Mouse (Mus musculus) forebrain, embryonic 12.5 days (tissue): Measurements from ENCODE around the gene Sh2d1b1. TPM values are rescaled to one million over a fixed set of nuclear protein-coding genes. Genes with fewer than 3 reads are reported as not detected.
"Not testable (repeated sequence)": the region's sequence is repeated elsewhere in the genome, so short reads cannot be mapped to it uniquely, and the experiment has no call there.

ENCODE experiments used
- ATAC-seq: fragments of 200-750 bp; cut with Nextera tagmentation; 2 replicates; pipeline ENCODE4 v1.8.0; 2017; ENCODE audit warnings: moderate TSS enrichment; ENCODE audit not compliant: low FRiP score
- H3K27ac ChIP-seq: fragments of 300-500 bp; sonication (generic); 2 replicates; pipeline ENCODE4 v1.5.1; 2016; ENCODE audit warnings: mild to moderate bottlenecking
- H3K27me3 ChIP-seq: fragments of 300-500 bp; sonication (generic); 2 replicates; pipeline ENCODE4 v1.6.1; 2016; ENCODE audit warnings: mild to moderate bottlenecking
- H3K36me3 ChIP-seq: fragments of 300-500 bp; sonication (generic); replicated peaks from 2 replicates; pipeline ENCODE4 v1.6.1; 2016; ENCODE audit warnings: mild to moderate bottlenecking
- H3K4me1 ChIP-seq: fragments of 300-500 bp; sonication (generic); 2 replicates; pipeline ENCODE4 v1.6.1; 2016
- H3K4me2 ChIP-seq: fragments of 300-500 bp; sonication (generic); 2 replicates; pipeline ENCODE4 v1.6.1; 2016; ENCODE audit warnings: mild to moderate bottlenecking, moderate library complexity
- H3K4me3 ChIP-seq: fragments of 300-500 bp; sonication (generic); replicated peaks from 2 replicates; pipeline ENCODE4 v1.5.1; 2016; ENCODE audit warnings: mild to moderate bottlenecking
- H3K9ac ChIP-seq: fragments of 300-500 bp; sonication (generic); 2 replicates; pipeline ENCODE4 v1.6.1; 2016; ENCODE audit warnings: mild to moderate bottlenecking
- H3K9me3 ChIP-seq: fragments of 300-500 bp; sonication (generic); 2 replicates; pipeline ENCODE4 v1.6.1; 2016
- WGBS: fragments of 180-500 bp; shearing (Covaris S2); methylation state at CpG from one replicate; pipeline ENCODE4 v1.1.7; 2016; 5-methylcytosine and 5-hydroxymethylcytosine counted together
- polyA plus RNA-seq: library from polyadenylated mRNA; unstranded; fragments of >200 nt; fragmentation: Nextera tagmentation; extraction: Ambion mirVana; gene quantifications from 2 replicates; pipeline ENCODE4 v1.2.1, GENCODE M21; 2016

The Sh2d1b1 gene
- 0.08 TPM in 1 of 2 replicates, not detected in the other for polyA plus RNA-seq

- Histone ChIP-seq H3K4me2 (no peak within 1 kb of the TSS), H3K27ac (no peak within 1 kb of the TSS)
- 99% methylated on average over 3 of the region's 3 CpGs for WGBS
Observed at GRCm38 (mm10) chr1:170277016-170277415, at the start of gene Sh2d1b1. TSS of gene Sh2d1b1 (plus strand) at chr1:170277320.

GRCm38 (mm10) chr1:170232688-170233087 lies 44.4 kb upstream of the Sh2d1b1 start, which contains the start of gene Sh2d1b2:
TSS of gene Sh2d1b2 (plus strand) at chr1:170232749.
- not testable (repeated sequence) for H3K27ac ChIP-seq, ATAC-seq, H3K27me3 ChIP-seq, H3K9ac ChIP-seq, H3K36me3 ChIP-seq, H3K4me1 ChIP-seq, H3K4me3 ChIP-seq, H3K4me2 ChIP-seq, H3K9me3 ChIP-seq
- WGBS = 80% methylated on average over 6 of the region's 6 CpGs

More at GRCm38 (mm10) chr1:170277016-170277415, at the start of gene Sh2d1b1:
- H3K9ac ChIP-seq = no peak within 1 kb of the TSS
- no peaks in the 10 kb centered on the region for H3K36me3 ChIP-seq
- no peaks in the 10 kb centered on the region for H3K4me1 ChIP-seq
- peaks cover 4% of the 10 kb centered on the region; the same call in 1 of the 2 replicates for H3K9me3 ChIP-seq
- H3K4me3 ChIP-seq = no peak within 1 kb of the TSS
- no peak for ATAC-seq
- H3K27me3 ChIP-seq = no peaks in the 10 kb centered on the region

GRCm38 (mm10) chr1:170245016-170245415 lies 32.1 kb upstream of the Sh2d1b1 start:
- Histone ChIP-seq H3K4me2 (no peak overlapping the region), H3K27me3 (peaks cover 20% of the 10 kb centered on the region), H3K4me1 (no peaks in the 10 kb centered on the region), H3K9me3 (no peaks in the 10 kb centered on the region), H3K36me3 (no peaks in the 10 kb centered on the region), H3K27ac (no peak overlapping the region), H3K4me3 (no peak overlapping the region), H3K9ac (no peak overlapping the region)
- WGBS = 86% methylated on average over 3 of the region's 3 CpGs
- no peak for ATAC-seq

- H3K4me2 ChIP-seq = peak overlapping the region; percentile 78
- 0 out of 2 replicates have a peak overlapping the region, but pooled peaks have one; percentile 13 for H3K27ac ChIP-seq
- H3K9me3 ChIP-seq = no peaks in the 10 kb centered on the region
- H3K4me3 ChIP-seq = peak overlapping the region; percentile 78
- peak overlapping the region; percentile 81 for H3K9ac ChIP-seq
- H3K27me3 ChIP-seq = peaks cover 11% of the 10 kb centered on the region; the same call in 1 of the 2 replicates
- H3K4me1 ChIP-seq = peaks cover 7% of the 10 kb centered on the region
- WGBS = 28% methylated on average over 30 of the region's 30 CpGs
- H3K36me3 ChIP-seq = no peaks in the 10 kb centered on the region
- ATAC-seq = peak; percentile 30; the same call in 1 of the 2 replicates
Observed at GRCm38 (mm10) chr1:170254893-170255559, 22.1 kb upstream of the Sh2d1b1 start.

GRCm38 (mm10) chr1:170255560-170255910 lies 21.6 kb upstream of the Sh2d1b1 start:
- Histone ChIP-seq H3K4me1 (peaks cover 7% of the 10 kb centered on the region), H3K4me3 (peak overlapping the region; percentile 78), H3K27me3 (peaks cover 11% of the 10 kb centered on the region; the same call in 1 of the 2 replicates), H3K36me3 (no peaks in the 10 kb centered on the region), H3K4me2 (peak overlapping the region; percentile 78), H3K9ac (peak overlapping the region; percentile 81), H3K27ac (0 out of 2 replicates have a peak overlapping the region, but pooled peaks have one; percentile 13), H3K9me3 (no peaks in the 10 kb centered on the region)
- 2% methylated on average over 32 of the region's 32 CpGs for WGBS
- peak; percentile 100 for ATAC-seq

GRCm38 (mm10) chr1:170270281-170270680 lies 6.8 kb upstream of the Sh2d1b1 start:
- Histone ChIP-seq H3K4me1 (no peaks in the 10 kb centered on the region), H3K27ac (no peak overlapping the region), H3K9ac (no peak overlapping the region), H3K9me3 (0 out of 2 replicates have a peak, but pooled peaks cover 11% of the 10 kb centered on the region), H3K36me3 (no peaks in the 10 kb centered on the region), H3K27me3 (no peaks in the 10 kb centered on the region), H3K4me3 (no peak overlapping the region), H3K4me2 (no peak overlapping the region)
- ATAC-seq = no peak
- 91% methylated on average over 6 of the region's 6 CpGs for WGBS

- Histone ChIP-seq H3K4me1 (no peaks in the 10 kb centered on the region), H3K27ac (no peak overlapping the region), H3K27me3 (no peaks in the 10 kb centered on the region)
Observed at GRCm38 (mm10) chr1:170270696-170271095, 6.4 kb upstream of the Sh2d1b1 start.

GRCm38 (mm10) chr1:170273252-170273651 lies 3.9 kb upstream of the Sh2d1b1 start:
- H3K27ac ChIP-seq = no peak overlapping the region
- no peaks in the 10 kb centered on the region for H3K27me3 ChIP-seq
- H3K9me3 ChIP-seq = peaks cover 4% of the 10 kb centered on the region; the same call in 1 of the 2 replicates
- H3K4me3 ChIP-seq = no peak overlapping the region
- H3K9ac ChIP-seq = no peak overlapping the region
- H3K4me2 ChIP-seq = no peak overlapping the region
- ATAC-seq = no peak
- no peaks in the 10 kb centered on the region for H3K4me1 ChIP-seq
- no peaks in the 10 kb centered on the region for H3K36me3 ChIP-seq

More at GRCm38 (mm10) chr1:170270696-170271095, 6.4 kb upstream of the Sh2d1b1 start:
- peaks cover 14% of the 10 kb centered on the region; the same call in 1 of the 2 replicates for H3K9me3 ChIP-seq
- no peaks in the 10 kb centered on the region for H3K36me3 ChIP-seq
- no peak overlapping the region for H3K9ac ChIP-seq
- WGBS = 87% methylated on average over 4 of the region's 4 CpGs
- no peak overlapping the region for H3K4me2 ChIP-seq
- no peak for ATAC-seq
- H3K4me3 ChIP-seq = no peak overlapping the region

GRCm38 (mm10) chr1:170282415-170283129 lies 5.5 kb downstream of the Sh2d1b1 start:
- WGBS = 77% methylated on average over 4 of the region's 4 CpGs
- ATAC-seq = no peak
- Histone ChIP-seq H3K27ac (no peak overlapping the region), H3K4me2 (no peak overlapping the region), H3K36me3 (no peaks in the 10 kb centered on the region), H3K4me3 (no peak overlapping the region), H3K27me3 (no peaks in the 10 kb centered on the region), H3K9ac (no peak overlapping the region), H3K4me1 (no peaks in the 10 kb centered on the region), H3K9me3 (no peaks in the 10 kb centered on the region)

GRCm38 (mm10) chr1:170292239-170292951 lies 15.3 kb downstream of the Sh2d1b1 start:
- no peak overlapping the region for H3K4me2 ChIP-seq
- 43% methylated on average over 9 of the region's 9 CpGs for WGBS
- no peaks in the 10 kb centered on the region for H3K36me3 ChIP-seq
- H3K9me3 ChIP-seq = no peaks in the 10 kb centered on the region
- no peak overlapping the region for H3K27ac ChIP-seq
- H3K4me1 ChIP-seq = peaks cover 6% of the 10 kb centered on the region; the same call in 1 of the 2 replicates
- H3K4me3 ChIP-seq = no peak overlapping the region
- H3K27me3 ChIP-seq = no peaks in the 10 kb centered on the region
- peak; percentile 68 for ATAC-seq
- H3K9ac ChIP-seq = no peak overlapping the region

GRCm38 (mm10) chr1:170293257-170293656 lies 16.1 kb downstream of the Sh2d1b1 start:
- no peak overlapping the region for H3K27ac ChIP-seq
- H3K9ac ChIP-seq = no peak overlapping the region
- no peak overlapping the region for H3K4me3 ChIP-seq
- H3K27me3 ChIP-seq = no peaks in the 10 kb centered on the region
- peaks cover 6% of the 10 kb centered on the region; the same call in 1 of the 2 replicates for H3K4me1 ChIP-seq
- no peak for ATAC-seq
- 73% methylated on average over 5 of the region's 5 CpGs for WGBS
- H3K9me3 ChIP-seq = no peaks in the 10 kb centered on the region
- H3K36me3 ChIP-seq = no peaks in the 10 kb centered on the region
- H3K4me2 ChIP-seq = no peak overlapping the region
